Mouse (Mus musculus) bone marrow, adult 2 months (tissue): ENCODE results near the gene Jsrp1. TPM values are rescaled to one million over a fixed set of nuclear protein-coding genes. Genes with fewer than 3 reads are reported as not detected.

Experiments
- H3K27ac ChIP-seq: fragments of 200-500 bp; 2 replicates; pipeline ENCODE4 v1.5.1; 2012; ENCODE audit warnings: low read depth, mild to moderate bottlenecking, control low read depth, inconsistent platforms, low read length; ENCODE audit not compliant: control insufficient read depth, poor library complexity, insufficient read depth
- H3K4me1 ChIP-seq: fragments of 200-500 bp; 2 replicates; pipeline ENCODE4 v1.6.1; 2011; ENCODE audit warnings: low read length; ENCODE audit not compliant: control insufficient read depth, insufficient read depth
- H3K4me3 ChIP-seq: fragments of 200-500 bp; replicated peaks from 2 replicates; pipeline ENCODE3; 2011; ENCODE audit warnings: mild to moderate bottlenecking, low read depth, low read length, control low read depth; ENCODE audit not compliant: control insufficient read depth
- CTCF ChIP-seq: fragments of 200-500 bp; IDR thresholded peaks from 2 replicates; pipeline ENCODE4 v1.5.1; 2011; ENCODE audit warnings: low read length, control low read depth; ENCODE audit not compliant: control insufficient read depth, insufficient read depth
- POLR2A ChIP-seq: fragments of 200-500 bp; IDR thresholded peaks from 2 replicates; pipeline ENCODE4 v1.6.1; 2011; ENCODE audit warnings: low read depth, mild to moderate bottlenecking, control low read depth, low read length, borderline replicate concordance; ENCODE audit not compliant: control insufficient read depth
- WGBS: fragments of 180-500 bp; shearing (Covaris S2); methylation state at CpG from one replicate; pipeline ENCODE4 v1.1.7; 2018; 5-methylcytosine and 5-hydroxymethylcytosine counted together
- polyA plus RNA-seq: library from polyadenylated mRNA; stranded (reverse); fragments of >200 nt; gene quantifications from 2 replicates; pipeline ENCODE4 v1.2.4, GENCODE M21; 2011; ENCODE audit warnings: low replicate concordance; ENCODE audit not compliant: missing spikeins, insufficient read depth, insufficient read length

Gene Jsrp1
- polyA plus RNA-seq, 1 experiment: not detected

- TF ChIP-seq CTCF (no peak), POLR2A (no peak)
- Histone ChIP-seq H3K27ac (no peak overlapping the region), H3K4me1 (no peaks in the 10 kb centered on the region), H3K4me3 (no peak overlapping the region)
- 85% methylated on average over 6 of the region's 6 CpGs for WGBS
Measured at GRCm38 (mm10) chr10:80768365-80768764, 44.9 kb downstream of the Jsrp1 start.

GRCm38 (mm10) chr10:80766161-80766815 is 47.0 kb downstream of the Jsrp1 start:
- TF ChIP-seq CTCF: no peak
- no peak for TF ChIP-seq POLR2A
- 95% methylated on average over 10 of the region's 10 CpGs for WGBS

GRCm38 (mm10) chr10:80765746-80766145 is 47.6 kb downstream of the Jsrp1 start:
- no peak overlapping the region for H3K27ac ChIP-seq
- WGBS: 94% methylated on average over 2 of the region's 2 CpGs
- H3K4me1 ChIP-seq: peaks cover 3% of the 10 kb centered on the region
- TF ChIP-seq CTCF (no peak), POLR2A (no peak)
- H3K4me3 ChIP-seq: no peak overlapping the region

More at GRCm38 (mm10) chr10:80766161-80766815, 47.0 kb downstream of the Jsrp1 start:
- no peak overlapping the region for H3K27ac ChIP-seq
- H3K4me3 ChIP-seq: no peak overlapping the region
- H3K4me1 ChIP-seq: peaks cover 3% of the 10 kb centered on the region

GRCm38 (mm10) chr10:80763502-80763901 is 49.8 kb downstream of the Jsrp1 start:
- Histone ChIP-seq H3K4me3 (no peak overlapping the region), H3K27ac (no peak overlapping the region), H3K4me1 (peaks cover 3% of the 10 kb centered on the region)
- 30% methylated on average over 2 of the region's 2 CpGs for WGBS
- TF ChIP-seq POLR2A: no peak
- TF ChIP-seq CTCF: no peak

- Histone ChIP-seq H3K4me3 (no peak overlapping the region), H3K4me1 (peaks cover 6% of the 10 kb centered on the region), H3K27ac (no peak overlapping the region)
- TF ChIP-seq CTCF (no peak), POLR2A (no peak)
- 77% methylated on average over 3 of the region's 3 CpGs for WGBS
Measured at GRCm38 (mm10) chr10:80761821-80762220, 51.5 kb downstream of the Jsrp1 start.

- Histone ChIP-seq H3K4me1 (peaks cover 11% of the 10 kb centered on the region), H3K4me3 (no peak overlapping the region), H3K27ac (no peak overlapping the region)
- TF ChIP-seq CTCF (no peak), POLR2A (no peak)
- 91% methylated on average over 4 of the region's 4 CpGs for WGBS
Measured at GRCm38 (mm10) chr10:80760596-80761524, 52.4 kb downstream of the Jsrp1 start.

- peaks cover 11% of the 10 kb centered on the region for H3K4me1 ChIP-seq
- no peak overlapping the region for H3K27ac ChIP-seq
- WGBS: 69% methylated on average over 7 of the region's 7 CpGs
- no peak overlapping the region for H3K4me3 ChIP-seq
- TF ChIP-seq POLR2A (no peak), CTCF (no peak)
Measured at GRCm38 (mm10) chr10:80758651-80759050, 54.6 kb downstream of the Jsrp1 start.

Other genes starting within 250 kb of the Jsrp1 start
- gene Klf16, start 236.2 kb downstream of the Jsrp1 start, polyA plus RNA-seq: 13.4 and 18.6 TPM in 2 replicates
- 44.4 and 53.1 TPM in 2 replicates for gene Abhd17a, start 223.2 kb downstream of the Jsrp1 start, polyA plus RNA-seq
- 12.9 and 17.2 TPM in 2 replicates for gene Scamp4, start 210.6 kb downstream of the Jsrp1 start, polyA plus RNA-seq
- gene Adat3, start 210.6 kb downstream of the Jsrp1 start, polyA plus RNA-seq: 2.2 and 3.2 TPM in 2 replicates
- gene Gm49322, start 207.5 kb downstream of the Jsrp1 start, polyA plus RNA-seq: 2.0 and 2.4 TPM in 2 replicates
- gene Csnk1g2, start 190.7 kb downstream of the Jsrp1 start, polyA plus RNA-seq: 49.9 and 75.2 TPM in 2 replicates
- gene Btbd2, start 156.4 kb downstream of the Jsrp1 start, polyA plus RNA-seq: 7.0 and 22.1 TPM in 2 replicates
- 70.5 and 89.6 TPM in 2 replicates for gene Mknk2, start 135.4 kb downstream of the Jsrp1 start, polyA plus RNA-seq
- gene Mob3a, start 111.5 kb downstream of the Jsrp1 start, polyA plus RNA-seq: 16.3 and 45.8 TPM in 2 replicates
- 22.9 and 33.3 TPM in 2 replicates for gene Izumo4, start 111.3 kb downstream of the Jsrp1 start, polyA plus RNA-seq
- gene Ap3d1, start 71.2 kb downstream of the Jsrp1 start, polyA plus RNA-seq: 35.9 and 68.0 TPM in 2 replicates
- 30.8 and 55.1 TPM in 2 replicates for gene Dot1l, start 58.3 kb downstream of the Jsrp1 start, polyA plus RNA-seq
- 26.5 and 34.5 TPM in 2 replicates for gene Sf3a2, start 15.3 kb downstream of the Jsrp1 start, polyA plus RNA-seq
- 123 and 186 TPM in 2 replicates for gene Plekhj1, start 14.9 kb downstream of the Jsrp1 start, polyA plus RNA-seq
- 3.0 TPM in 1 of 2 replicates, not detected in the other for gene Amh, start 8.3 kb downstream of the Jsrp1 start, polyA plus RNA-seq
- gene Oaz1, start 13.2 kb upstream of the Jsrp1 start, polyA plus RNA-seq: 672 and 986 TPM in 2 replicates
- gene Lingo3, start 30.5 kb upstream of the Jsrp1 start, polyA plus RNA-seq: not detected in 2 replicates
- gene Lsm7, start 41.7 kb upstream of the Jsrp1 start, polyA plus RNA-seq: 114 and 136 TPM in 2 replicates
- 68.6 and 109 TPM in 2 replicates for gene Sppl2b, start 41.8 kb upstream of the Jsrp1 start, polyA plus RNA-seq
- gene Tmprss9, start 58.4 kb upstream of the Jsrp1 start, polyA plus RNA-seq: not detected in 2 replicates
- gene Timm13, start 87.5 kb upstream of the Jsrp1 start, polyA plus RNA-seq: 78.1 and 118 TPM in 2 replicates
- gene Lmnb2, start 104.7 kb upstream of the Jsrp1 start, polyA plus RNA-seq: 10.7 and 29.8 TPM in 2 replicates
- 6.3 and 17.9 TPM in 2 replicates for gene Gadd45b, start 116.6 kb upstream of the Jsrp1 start, polyA plus RNA-seq
- gene Gng7, start 201.4 kb upstream of the Jsrp1 start, polyA plus RNA-seq: not detected in 2 replicates
- gene Diras1, start 212.2 kb upstream of the Jsrp1 start, polyA plus RNA-seq: not detected in 2 replicates
- 3.7 and 3.9 TPM in 2 replicates for gene Slc39a3, start 223.9 kb upstream of the Jsrp1 start, polyA plus RNA-seq
- 26.2 and 52.3 TPM in 2 replicates for gene Sgta, start 246.7 kb upstream of the Jsrp1 start, polyA plus RNA-seq